Mouse (Mus musculus) forebrain, embryonic 13.5 days (tissue): Measurements from ENCODE around the gene Col2a1. TPM values are rescaled to one million over a fixed set of nuclear protein-coding genes. Genes with fewer than 3 reads are reported as not detected.

Experiments
- ATAC-seq: fragments of 200-750 bp; cut with Nextera tagmentation; 2 replicates; pipeline ENCODE4 v1.8.0; 2017
- H3K27ac ChIP-seq: fragments of 300-500 bp; sonication (generic); 2 replicates; pipeline ENCODE4 v1.5.1; 2015; ENCODE audit warnings: inconsistent platforms, mild to moderate bottlenecking, moderate library complexity
- H3K27me3 ChIP-seq: fragments of 300-500 bp; sonication (generic); 2 replicates; pipeline ENCODE4 v1.6.1; 2015; ENCODE audit warnings: mild to moderate bottlenecking, inconsistent platforms
- H3K36me3 ChIP-seq: fragments of 300-500 bp; sonication (generic); 2 replicates; pipeline ENCODE4 v1.6.1; 2015; ENCODE audit warnings: mild to moderate bottlenecking, inconsistent platforms; ENCODE audit not compliant: poor library complexity, severe bottlenecking
- H3K4me1 ChIP-seq: fragments of 300-500 bp; sonication (generic); 2 replicates; pipeline ENCODE4 v1.6.1; 2015; ENCODE audit warnings: inconsistent platforms
- H3K4me2 ChIP-seq: fragments of 300-500 bp; sonication (generic); 2 replicates; pipeline ENCODE4 v1.6.1; 2015; ENCODE audit warnings: inconsistent platforms, mild to moderate bottlenecking, moderate library complexity
- H3K4me3 ChIP-seq: fragments of 300-500 bp; sonication (generic); 2 replicates; pipeline ENCODE4 v1.5.1; 2015; ENCODE audit warnings: mild to moderate bottlenecking, inconsistent platforms
- H3K9ac ChIP-seq: fragments of 300-500 bp; sonication (generic); 2 replicates; pipeline ENCODE4 v1.6.1; 2015; ENCODE audit warnings: mild to moderate bottlenecking, inconsistent platforms
- H3K9me3 ChIP-seq: fragments of 300-500 bp; sonication (generic); replicated peaks from 2 replicates; pipeline ENCODE4 v1.6.1; 2016; ENCODE audit warnings: inconsistent platforms
- WGBS: fragments of 180-500 bp; shearing (Covaris S2); methylation state at CpG from one replicate; pipeline ENCODE4 v1.1.7; 2015; 5-methylcytosine and 5-hydroxymethylcytosine counted together
- polyA plus RNA-seq: library from polyadenylated mRNA; unstranded; fragments of >200 nt; fragmentation: Nextera tagmentation; extraction: Ambion mirVana; gene quantifications from 2 replicates; pipeline ENCODE4 v1.2.1, GENCODE M21; 2015

The Col2a1 gene
- polyA plus RNA-seq, 1 experiment from 2014 or later = 31.8 TPM

- Histone ChIP-seq H3K4me2 (no peak overlapping the region), H3K27ac (no peak overlapping the region), H3K4me1 (no peaks in the 10 kb centered on the region), H3K9ac (no peak overlapping the region), H3K4me3 (no peak overlapping the region), H3K27me3 (no peaks in the 10 kb centered on the region), H3K36me3 (no peaks in the 10 kb centered on the region), H3K9me3 (no peaks in the 10 kb centered on the region)
- no peak for ATAC-seq
- 87% methylated on average over 12 of the region's 12 CpGs for WGBS
Observed at GRCm38 (mm10) chr15:97932441-97932840, 72.1 kb downstream of the Col2a1 start.

GRCm38 (mm10) chr15:97929259-97929824 lies 75.2 kb downstream of the Col2a1 start:
- Histone ChIP-seq H3K4me3 (no peak overlapping the region), H3K4me1 (no peaks in the 10 kb centered on the region), H3K36me3 (no peaks in the 10 kb centered on the region), H3K4me2 (no peak overlapping the region), H3K9ac (no peak overlapping the region), H3K9me3 (no peaks in the 10 kb centered on the region), H3K27me3 (no peaks in the 10 kb centered on the region), H3K27ac (no peak overlapping the region)
- ATAC-seq = no peak
- 70% methylated on average over 13 of the region's 13 CpGs for WGBS

- 85% methylated on average over 6 of the region's 6 CpGs for WGBS
Observed at GRCm38 (mm10) chr15:97927821-97928220, 76.7 kb downstream of the Col2a1 start.

DNA sequence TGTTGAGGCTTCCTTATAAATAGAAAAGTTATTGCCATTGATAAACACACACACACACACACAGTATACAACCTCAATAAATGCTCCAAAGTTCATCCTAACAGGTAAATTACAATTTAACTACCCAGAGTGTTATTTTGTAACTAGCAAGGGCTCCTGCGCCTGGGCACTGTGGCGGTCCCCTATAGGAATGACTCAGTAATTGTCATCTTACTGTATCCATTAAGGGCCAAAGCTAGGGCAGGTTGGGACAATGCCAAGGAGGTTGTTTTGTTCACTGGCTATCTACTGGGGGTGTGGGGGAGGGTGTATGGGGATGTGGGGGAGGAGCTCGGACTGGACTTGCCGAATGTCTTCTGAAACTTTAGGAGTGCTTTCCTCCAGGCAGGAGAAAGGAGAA lies 77.5 kb downstream of the Col2a1 start:
- no peak overlapping the region for H3K4me3 ChIP-seq
- no peak for ATAC-seq
- no peaks in the 10 kb centered on the region for H3K9me3 ChIP-seq
- H3K4me2 ChIP-seq = no peak overlapping the region
- no peak overlapping the region for H3K9ac ChIP-seq
- H3K4me1 ChIP-seq = no peaks in the 10 kb centered on the region
- WGBS = 66% methylated on average over 4 of the region's 4 CpGs
- no peaks in the 10 kb centered on the region for H3K27me3 ChIP-seq
- no peaks in the 10 kb centered on the region for H3K36me3 ChIP-seq
- H3K27ac ChIP-seq = no peak overlapping the region

More at GRCm38 (mm10) chr15:97927821-97928220, 76.7 kb downstream of the Col2a1 start:
- Histone ChIP-seq H3K27ac (no peak overlapping the region), H3K9me3 (no peaks in the 10 kb centered on the region), H3K9ac (no peak overlapping the region), H3K4me1 (no peaks in the 10 kb centered on the region), H3K36me3 (no peaks in the 10 kb centered on the region), H3K4me2 (no peak overlapping the region), H3K4me3 (no peak overlapping the region), H3K27me3 (no peaks in the 10 kb centered on the region)
- ATAC-seq = no peak

Other genes with a start within 250 kb of the Col2a1 start
- gene Rapgef3, start 236.7 kb downstream of the Col2a1 start, polyA plus RNA-seq = 6.7 and 7.8 TPM in 2 replicates
- 44.1 and 45.2 TPM in 2 replicates for gene Slc48a1, start 226.2 kb downstream of the Col2a1 start, polyA plus RNA-seq
- 20.3 and 23.3 TPM in 2 replicates for gene Hdac7, start 160.2 kb downstream of the Col2a1 start, polyA plus RNA-seq
- gene Vdr, start 94.1 kb downstream of the Col2a1 start, polyA plus RNA-seq = 0.05 TPM in 1 of 2 replicates, not detected in the other
- gene Tmem106c, start 40.5 kb downstream of the Col2a1 start, polyA plus RNA-seq = 46.9 and 56.2 TPM in 2 replicates
- 57.7 and 67.5 TPM in 2 replicates for gene Pfkm, start 87.9 kb upstream of the Col2a1 start, polyA plus RNA-seq
- gene Senp1, start 89.0 kb upstream of the Col2a1 start, polyA plus RNA-seq = 26.7 and 30.7 TPM in 2 replicates
- 41.4 and 45.8 TPM in 2 replicates for gene Asb8, start 160.9 kb upstream of the Col2a1 start, polyA plus RNA-seq
- 19.4 and 25.6 TPM in 2 replicates for gene Ccdc184, start 162.5 kb upstream of the Col2a1 start, polyA plus RNA-seq
- not detected in 2 replicates for gene Olfr288, start 190.8 kb upstream of the Col2a1 start, polyA plus RNA-seq
- gene Gm44579, start 216.3 kb upstream of the Col2a1 start, polyA plus RNA-seq = not detected in 2 replicates
- not detected in 2 replicates for gene Olfr287, start 216.4 kb upstream of the Col2a1 start, polyA plus RNA-seq
- not detected in 2 replicates for gene Olfr286, start 229.8 kb upstream of the Col2a1 start, polyA plus RNA-seq